Mouse (Mus musculus): Measurements from ENCODE around the gene Map2k7. TPM values are rescaled to one million over a fixed set of nuclear protein-coding genes. Genes with fewer than 3 reads are reported as not detected.
A peak's percentile ranks its signal among the peaks of the same experiment; 100 is the strongest.

Map2k7 gene
- total RNA-seq, 1 experiment from 2014 or later: 75.9 TPM

DNA sequence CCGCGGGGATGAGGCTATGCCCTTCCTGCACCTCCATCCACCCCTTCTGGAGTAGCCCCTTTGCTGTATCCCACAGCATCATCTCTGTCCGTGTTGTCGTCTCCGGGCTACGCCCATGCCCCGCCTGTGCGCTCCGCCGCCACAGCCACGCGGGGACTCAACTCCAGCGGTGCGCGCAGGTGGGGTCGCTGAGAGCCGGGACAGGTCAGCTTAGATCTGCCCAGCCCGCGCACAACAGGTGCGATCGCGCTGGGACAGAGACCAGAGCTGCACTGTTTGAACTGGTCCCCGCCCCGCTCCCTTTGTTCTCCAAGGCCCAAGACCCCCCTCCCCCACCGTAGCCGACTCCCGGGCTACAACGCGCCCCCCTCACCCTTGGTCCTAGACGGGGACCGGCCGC is 20.1 kb downstream of the Map2k7 start:
- peak; percentile 67 for DNase-seq

DNA sequence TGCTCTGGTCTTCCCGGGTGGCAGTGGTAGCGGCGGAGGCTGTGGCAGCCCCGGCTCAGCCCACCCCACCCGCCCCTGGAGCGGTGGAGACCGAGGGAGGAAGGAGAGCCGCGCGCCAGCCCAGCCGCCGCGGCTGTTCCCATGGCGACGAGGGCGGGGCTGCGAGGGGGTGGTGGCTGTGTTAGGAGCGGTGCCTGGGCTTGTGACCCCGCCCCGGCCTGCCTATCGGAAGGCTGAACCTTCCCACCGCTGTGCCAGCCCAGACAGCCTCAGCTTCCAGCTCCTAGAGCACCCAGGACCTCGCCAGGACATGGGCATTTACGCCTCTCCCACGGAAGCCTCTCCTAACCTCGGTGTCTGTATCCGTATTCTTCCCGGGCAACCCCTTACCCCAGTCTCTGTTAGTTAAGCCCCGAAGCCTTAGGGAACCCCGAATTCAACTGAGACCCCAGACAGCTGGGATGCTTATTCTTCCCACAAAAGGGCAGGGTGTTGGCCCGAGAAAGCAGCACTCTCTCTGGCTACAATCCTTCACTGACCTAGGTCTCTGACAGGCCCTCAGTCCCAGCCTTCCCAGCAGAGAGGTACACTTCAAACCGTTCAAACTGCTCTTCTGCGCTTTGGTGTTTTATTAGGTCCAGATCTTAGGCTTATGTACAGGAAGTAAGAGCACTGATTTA is 20.7 kb downstream of the Map2k7 start, which contains the start of gene Ctxn1:
Ctxn1 (minus strand) TSS at position 150 of the 680 bp plus-strand sequence.
- peak; percentile 98 for DNase-seq

DNA sequence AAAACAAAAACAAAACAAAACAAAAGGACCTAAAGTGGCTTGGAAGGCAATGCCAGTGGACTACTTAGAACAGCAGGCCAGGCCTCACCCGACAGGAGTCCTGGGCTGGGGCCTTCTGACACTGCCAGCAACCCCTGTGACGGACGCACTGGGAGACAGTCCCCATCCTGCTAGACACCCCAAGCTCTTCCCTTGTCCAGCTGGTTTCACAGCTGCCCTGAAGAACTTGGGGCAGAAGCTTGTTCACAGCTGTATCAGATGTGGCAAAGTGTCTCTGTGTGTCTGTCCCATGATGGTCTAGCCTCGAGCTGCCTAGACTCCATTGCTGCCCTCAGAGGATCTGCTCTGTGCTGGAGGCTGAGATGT is 21.2 kb downstream of the Map2k7 start:
- no peak for DNase-seq

DNA sequence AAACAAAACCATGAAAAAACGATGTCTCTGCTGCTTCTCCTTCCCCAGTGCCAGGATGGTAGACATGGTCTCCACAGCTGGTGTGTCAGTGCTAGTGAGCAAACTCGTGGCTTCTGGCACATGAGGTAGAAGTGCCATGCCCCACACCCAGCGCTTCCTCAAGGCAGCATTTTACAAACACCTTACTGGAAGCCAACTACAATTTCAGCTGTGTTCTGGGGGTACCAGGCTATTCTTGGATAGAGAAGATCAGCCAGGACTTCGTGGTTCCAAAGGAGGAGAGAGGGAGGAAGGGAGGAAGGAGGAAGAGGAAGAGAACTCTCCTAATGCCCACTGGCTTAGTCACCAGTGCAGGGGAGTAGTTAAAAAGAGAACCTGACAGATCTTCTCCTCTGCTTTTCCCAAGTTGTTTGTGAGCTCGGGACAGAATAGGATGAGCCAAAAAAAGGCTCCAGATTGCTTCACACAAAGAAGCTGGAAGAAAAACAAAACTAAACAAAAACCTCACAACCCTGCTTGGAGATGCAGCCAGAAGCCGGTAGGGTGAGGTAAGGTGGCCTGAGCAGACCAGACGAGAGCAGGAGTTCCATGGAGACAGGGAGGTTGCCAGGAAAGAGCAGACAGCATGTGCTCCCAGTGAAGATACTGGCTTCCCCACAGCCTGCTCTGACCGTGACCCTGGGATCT is 24.7 kb downstream of the Map2k7 start:
- no peak for DNase-seq

DNA sequence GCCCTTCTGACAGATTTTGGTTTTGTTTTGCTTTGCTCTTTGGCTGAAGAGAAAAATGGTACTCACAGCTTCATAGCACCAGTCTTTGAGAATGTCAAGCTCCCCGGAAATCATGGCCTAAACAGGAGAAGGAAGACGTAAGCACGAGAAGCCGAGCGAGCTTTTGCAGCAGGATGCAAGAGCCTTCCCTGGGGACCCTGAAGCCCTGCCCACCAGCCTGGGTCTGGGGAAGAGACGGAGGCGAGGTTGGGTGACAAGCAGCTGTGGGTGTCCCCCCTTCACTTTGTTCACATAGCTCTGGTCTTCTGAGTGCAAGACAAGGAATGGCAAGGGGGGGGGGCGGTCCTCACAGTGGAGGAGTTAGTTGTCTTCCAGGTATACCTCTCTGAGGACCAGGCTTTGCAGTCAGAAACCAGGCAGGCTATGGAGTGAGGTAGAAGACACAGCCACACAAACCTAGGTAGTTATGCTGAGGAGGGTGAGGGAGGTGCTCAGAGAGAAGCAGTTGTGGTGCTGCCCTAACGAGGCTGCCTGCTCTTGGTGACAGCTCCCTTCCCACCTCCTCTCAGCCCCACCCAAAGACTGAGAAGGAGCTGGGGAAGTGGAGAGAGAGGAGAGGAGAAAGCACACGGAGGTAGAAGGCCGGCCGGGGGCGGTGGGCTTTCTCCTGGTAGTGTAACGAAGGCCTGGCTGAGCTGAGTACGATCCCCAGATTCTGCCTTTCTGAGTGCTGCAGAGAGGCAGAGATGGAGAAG is 26.8 kb downstream of the Map2k7 start:
- no peak for DNase-seq

DNA sequence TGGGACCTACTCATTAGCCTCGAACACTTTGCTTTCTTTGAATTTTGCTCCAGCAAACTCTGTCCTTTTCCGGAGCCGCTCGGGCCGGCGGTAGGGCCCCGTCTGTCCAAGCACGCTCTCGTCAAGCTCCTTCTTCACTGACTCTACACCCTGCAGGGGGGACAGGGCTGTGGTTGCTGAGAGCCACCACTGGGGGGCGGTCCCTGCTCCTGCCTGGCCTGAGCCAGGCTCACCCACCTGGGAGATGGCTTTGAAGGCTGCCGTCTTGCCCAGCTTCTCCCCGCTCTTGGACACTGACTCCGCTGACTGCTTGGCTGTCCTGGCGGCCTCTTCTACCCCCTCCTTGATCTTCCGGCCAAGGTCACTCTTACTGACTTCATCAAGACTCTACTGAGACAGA is 29.1 kb downstream of the Map2k7 start:
- DNase-seq: peak; percentile 65

DNA sequence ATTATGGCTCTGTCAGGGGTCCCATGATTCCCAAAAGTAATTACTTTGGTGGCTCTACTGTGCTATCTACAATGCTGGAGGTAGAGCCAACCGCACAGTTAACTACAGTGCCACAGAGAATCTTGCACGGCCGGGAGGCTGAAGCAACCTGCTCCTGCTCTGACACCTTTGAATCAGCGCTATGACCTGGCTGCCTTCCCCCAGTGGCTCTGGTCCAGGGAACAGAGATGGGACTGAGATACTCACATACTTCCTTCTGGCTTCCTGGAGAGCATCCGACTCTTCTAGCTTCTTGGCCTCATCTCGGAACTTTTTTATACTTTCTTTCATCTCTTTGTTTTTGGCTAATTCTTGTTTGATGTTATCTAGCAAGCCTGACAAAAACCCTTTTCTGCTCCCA is 31.1 kb downstream of the Map2k7 start:
- DNase-seq: no peak

DNA sequence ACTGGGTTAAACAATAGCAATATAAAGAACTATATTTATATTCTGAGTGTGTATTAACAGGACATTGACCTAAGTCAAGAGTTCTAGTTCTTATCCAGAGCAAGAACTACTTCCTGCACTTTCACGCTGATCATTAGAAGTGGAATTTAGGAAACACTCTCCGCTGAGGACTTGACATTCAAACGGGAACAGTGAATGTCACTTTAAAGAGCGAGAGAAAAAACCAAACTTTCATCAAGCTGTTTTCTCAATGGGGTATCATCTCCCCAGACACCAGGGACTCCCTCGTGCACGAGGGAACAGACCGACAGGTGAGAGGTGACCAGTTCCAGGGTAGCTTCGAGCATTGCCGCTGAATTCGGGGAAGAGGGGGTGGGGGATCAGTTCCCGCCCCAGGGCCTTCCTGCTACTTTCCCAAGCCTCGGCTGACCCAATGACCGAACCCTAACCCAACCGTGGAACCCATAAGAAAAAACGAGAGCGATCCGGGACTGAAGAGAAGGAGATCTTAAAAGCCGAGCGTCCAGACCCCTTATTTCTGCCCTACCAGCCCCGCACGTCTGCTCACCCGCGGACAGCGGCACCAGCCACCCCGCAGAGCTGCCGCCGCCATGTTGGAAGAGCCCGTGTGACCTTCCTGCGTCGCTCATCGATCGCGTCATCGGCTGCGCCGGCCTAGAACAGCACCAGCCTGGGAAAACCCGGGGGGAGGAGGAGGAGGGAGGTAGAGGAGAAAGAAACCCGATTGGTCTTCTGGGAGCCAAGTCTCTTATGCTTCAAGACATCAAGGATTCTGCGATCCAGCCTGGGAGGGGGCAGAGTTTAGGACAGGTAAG is 37.0 kb downstream of the Map2k7 start, which contains the start of gene Timm44:
Timm44 (minus strand) TSS at position 639 of the 836 bp plus-strand sequence.
- DNase-seq: peak; percentile 98

DNA sequence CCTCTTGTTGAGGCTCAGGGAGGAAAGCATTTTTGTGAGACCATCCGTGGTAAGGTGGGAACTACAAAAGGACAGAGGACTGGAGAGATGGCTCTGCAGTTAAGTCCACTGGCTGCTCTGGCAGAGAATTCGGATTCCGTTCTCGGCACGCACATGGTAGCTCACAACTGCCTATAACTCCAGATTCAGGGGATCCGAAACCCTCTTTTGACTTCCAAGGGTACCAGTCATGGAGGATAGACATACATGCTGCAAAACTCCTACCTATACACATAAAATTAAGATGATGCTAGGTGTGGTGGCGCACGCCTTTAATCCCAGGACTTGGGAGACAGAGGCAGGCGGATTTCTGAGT is 37.5 kb downstream of the Map2k7 start:
- DNase-seq: no peak

DNA sequence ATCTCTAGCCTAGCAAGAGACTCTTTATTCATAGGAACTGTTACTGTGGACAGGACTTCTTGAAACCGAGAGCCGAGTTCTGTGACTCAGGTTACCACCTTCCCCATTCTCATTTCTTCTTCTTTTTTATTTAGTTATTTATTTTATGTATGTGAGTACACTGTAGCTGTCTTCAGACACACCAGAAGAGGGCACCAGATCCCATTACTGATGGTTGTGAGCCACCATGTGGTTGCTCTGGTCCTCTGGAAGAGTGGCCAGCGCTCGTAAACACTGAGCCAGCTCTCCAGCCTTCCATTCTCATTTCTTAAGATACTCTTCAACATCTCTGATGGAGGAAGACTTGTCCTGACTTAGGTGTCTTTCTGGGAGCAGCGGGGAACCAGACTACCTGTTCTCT is 54.2 kb downstream of the Map2k7 start:
- no peak for DNase-seq

Other genes with a start within 250 kb of the Map2k7 start
- gene Cd209f, start 132.9 kb upstream of the Map2k7 start, total RNA-seq (2021): 0.34 and 2.1 TPM in 2 replicates
- 0.30 TPM in 1 of 2 replicates, not detected in the other for gene Cd209g, start 104.6 kb upstream of the Map2k7 start, total RNA-seq (2021)
- gene Evi5l, start 72.2 kb upstream of the Map2k7 start, total RNA-seq (2021): 29.6 and 34.9 TPM in 2 replicates
- 3.7 and 4.7 TPM in 2 replicates for gene Prr36, start 21.3 kb upstream of the Map2k7 start, total RNA-seq (2021)
- gene Lrrc8e, start 11.9 kb upstream of the Map2k7 start, total RNA-seq (2021): 12.7 and 16.6 TPM in 2 replicates
- not detected in 2 replicates for gene Gm49320, start 125 bp downstream of the Map2k7 start, total RNA-seq (2021)
- gene Tgfbr3l, start 9.5 kb downstream of the Map2k7 start, total RNA-seq (2021): 12.2 and 12.4 TPM in 2 replicates
- gene Snapc2, start 14.3 kb downstream of the Map2k7 start, total RNA-seq (2021): 21.0 and 24.3 TPM in 2 replicates
- 7.9 and 11.3 TPM in 2 replicates for gene Ctxn1, start 20.5 kb downstream of the Map2k7 start, total RNA-seq (2021)
- gene Timm44, start 37.2 kb downstream of the Map2k7 start, total RNA-seq (2021): 142 and 154 TPM in 2 replicates
- 16.1 and 18.2 TPM in 2 replicates for gene Ccl25, start 86.5 kb downstream of the Map2k7 start, total RNA-seq (2021)
- gene Elavl1, start 86.7 kb downstream of the Map2k7 start, total RNA-seq (2021): 93.4 and 102 TPM in 2 replicates

Measured in adrenal gland, postnatal 14 days (tissue).